Mouse (Mus musculus): ENCODE data around the gene Uchl4.
"Not testable (repeated sequence)": the region's sequence is repeated elsewhere in the genome, so short reads cannot be mapped to it uniquely, and the experiment has no call there.

The Uchl4 gene

GRCm38 (mm10) chr9:64232257-64232957, 2.6 kb upstream of the Uchl4 start:
- DNase-seq = peak; percentile 43

GRCm38 (mm10) chr9:64233656-64234055, 1.3 kb upstream of the Uchl4 start:
- peak; percentile 30 for DNase-seq

GRCm38 (mm10) chr9:64236056-64236455, 1.1 kb downstream of the Uchl4 start:
- DNase-seq = no peak

DNA sequence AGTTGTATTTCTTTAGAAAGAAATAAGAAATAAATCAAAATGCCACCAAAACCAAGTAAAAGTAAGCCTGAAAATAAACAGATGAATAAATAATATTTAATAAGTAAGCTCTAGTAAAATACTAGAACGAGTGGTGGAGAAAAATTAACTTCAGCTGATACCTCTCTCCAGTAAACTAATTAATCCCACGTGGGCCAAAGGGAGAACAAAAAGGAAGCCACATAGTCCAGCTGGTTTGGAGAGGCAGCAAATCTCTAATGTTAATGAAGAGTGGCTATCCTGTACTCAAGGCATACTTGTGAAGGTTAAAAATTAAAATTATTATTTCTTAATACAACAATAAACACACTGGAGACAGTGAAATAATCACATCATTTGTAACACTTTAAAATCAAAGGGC, 5.1 kb downstream of the Uchl4 start:
- DNase-seq = no peak

DNA sequence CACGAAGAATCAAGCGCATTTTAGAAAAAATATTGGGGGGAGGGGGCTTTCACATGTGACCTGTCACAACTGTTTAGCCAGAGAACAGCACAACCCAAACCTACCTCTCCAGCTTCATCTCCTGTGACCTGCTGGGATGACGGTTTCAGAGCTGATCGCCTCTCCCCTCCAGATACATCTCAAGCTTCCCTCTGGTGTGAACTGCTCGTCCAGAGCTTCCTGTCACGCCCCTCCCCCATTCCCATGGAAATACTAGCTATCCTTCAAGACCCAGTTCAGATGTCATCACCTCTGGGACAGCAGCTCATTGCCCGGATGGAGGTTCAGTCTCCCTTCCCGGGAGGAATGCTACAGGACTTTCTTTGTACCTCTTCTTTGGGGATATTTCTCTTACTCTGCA, 5.7 kb downstream of the Uchl4 start:
- peak; percentile 40 for DNase-seq

GRCm38 (mm10) chr9:64242381-64242831, 7.4 kb downstream of the Uchl4 start:
- peak; percentile 69 for DNase-seq

GRCm38 (mm10) chr9:64249371-64249770, 14.4 kb downstream of the Uchl4 start:
- DNase-seq = no peak

DNA sequence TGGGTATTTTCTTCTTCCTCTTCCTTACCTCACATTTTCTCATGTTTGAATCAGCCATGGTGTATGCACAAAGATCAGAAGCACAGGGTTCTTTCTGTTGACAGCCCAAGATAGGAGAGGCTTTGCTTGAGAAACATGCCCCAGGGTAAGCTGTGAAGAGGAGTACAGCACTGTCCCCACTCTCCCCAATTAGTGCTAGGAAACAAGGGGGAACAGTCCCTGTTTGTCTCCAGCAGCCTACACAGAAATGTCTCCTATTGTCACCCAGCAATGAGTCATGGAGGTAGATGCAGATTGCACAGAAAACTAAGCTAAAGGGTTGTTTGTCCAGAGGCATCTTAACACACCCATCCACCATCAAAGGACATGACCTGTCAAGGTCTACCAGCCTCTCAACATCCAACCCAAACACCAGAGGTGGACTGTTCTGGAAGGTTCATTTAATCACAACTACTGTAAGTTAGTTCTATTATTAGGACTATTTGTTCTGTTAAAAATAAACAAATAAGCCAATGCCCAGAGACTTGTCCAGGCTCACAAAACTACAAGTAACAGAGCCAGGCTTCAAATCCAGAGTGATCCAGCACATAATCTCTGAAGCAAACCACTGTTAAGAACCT, 15.2 kb downstream of the Uchl4 start:
- no peak for DNase-seq

DNA sequence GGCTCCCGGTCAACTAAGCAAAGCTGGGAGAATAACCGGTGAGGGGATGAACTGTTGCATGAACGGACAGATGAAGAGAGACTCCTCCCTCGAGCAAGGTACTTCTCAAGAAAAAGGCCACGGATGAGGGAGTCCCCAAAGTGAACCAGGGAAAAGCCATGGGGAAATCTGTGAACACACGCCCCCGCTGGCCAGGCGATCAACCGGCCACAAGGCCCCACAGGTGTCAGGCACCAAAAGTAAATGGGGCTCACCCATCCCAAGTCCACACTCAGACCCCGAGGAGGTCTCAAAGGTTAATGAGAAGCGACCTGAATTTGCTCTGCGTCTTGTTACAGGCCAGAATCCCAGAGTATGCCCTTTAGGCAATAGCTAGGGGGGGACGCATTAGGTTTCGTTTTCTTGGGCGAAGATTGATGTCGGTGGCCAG, 17.6 kb downstream of the Uchl4 start:
- DNase-seq = peak; percentile 25

GRCm38 (mm10) chr9:64253021-64253904, 18.3 kb downstream of the Uchl4 start, which contains the start of gene Map2k1:
TSS of gene Map2k1 (minus strand) at chr9:64253631.
- DNase-seq = peak; percentile 100

- DNase-seq = no peak
Measured at GRCm38 (mm10) chr9:64255422-64255821, 20.4 kb downstream of the Uchl4 start.

GRCm38 (mm10) chr9:64256204-64256603, 21.2 kb downstream of the Uchl4 start:
- no peak for DNase-seq

GRCm38 (mm10) chr9:64259906-64260305, 24.9 kb downstream of the Uchl4 start:
- peak; percentile 87 for DNase-seq

GRCm38 (mm10) chr9:64261023-64261422, 26.0 kb downstream of the Uchl4 start:
- DNase-seq = no peak

DNA sequence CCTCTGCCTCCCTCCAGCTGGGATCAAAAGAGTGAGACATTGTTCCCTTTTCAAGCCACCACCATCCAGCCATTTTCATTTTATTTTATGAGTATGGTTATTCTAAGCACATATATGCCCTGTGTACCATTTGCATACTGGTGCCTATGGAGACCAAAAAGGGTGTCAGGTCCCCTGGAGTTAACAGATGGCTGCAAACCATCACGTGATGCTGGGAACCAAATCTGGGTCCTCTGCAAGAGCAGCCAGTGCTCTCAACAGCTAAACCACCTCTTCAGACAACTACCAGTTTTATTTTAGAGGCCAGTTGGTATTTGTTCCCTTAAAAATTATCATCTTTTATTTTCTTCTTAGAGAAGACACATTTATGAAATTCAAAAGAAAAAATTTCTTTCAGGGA, 29.8 kb downstream of the Uchl4 start:
- DNase-seq = no peak

DNA sequence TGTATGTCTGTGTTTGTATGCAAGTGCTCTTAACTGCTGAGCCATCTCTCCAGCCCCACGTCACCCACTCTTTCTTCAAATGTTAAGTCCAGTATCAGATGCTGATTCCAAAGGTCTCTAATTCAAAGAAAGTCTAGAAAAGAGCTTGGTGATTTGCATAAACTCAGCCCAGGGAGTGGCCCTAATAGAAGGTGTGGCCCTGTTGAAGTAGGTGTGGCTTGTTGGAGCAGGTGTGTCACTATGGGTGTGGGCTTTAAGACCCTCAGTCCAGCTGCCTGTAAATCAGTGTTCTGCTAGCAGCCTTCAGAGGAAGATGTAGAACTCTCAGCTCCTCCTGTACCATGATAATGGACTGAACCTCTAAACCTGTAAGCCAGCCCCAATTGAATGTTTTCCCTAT, 32.2 kb downstream of the Uchl4 start:
- no peak for DNase-seq

GRCm38 (mm10) chr9:64268196-64268595, 33.2 kb downstream of the Uchl4 start:
- no peak for DNase-seq

GRCm38 (mm10) chr9:64268836-64269235, 33.8 kb downstream of the Uchl4 start:
- not testable (repeated sequence) for DNase-seq

- DNase-seq = no peak
Measured at GRCm38 (mm10) chr9:64271249-64271648, 36.2 kb downstream of the Uchl4 start.

GRCm38 (mm10) chr9:64272611-64273010, 37.6 kb downstream of the Uchl4 start:
- DNase-seq = peak; percentile 78

DNA sequence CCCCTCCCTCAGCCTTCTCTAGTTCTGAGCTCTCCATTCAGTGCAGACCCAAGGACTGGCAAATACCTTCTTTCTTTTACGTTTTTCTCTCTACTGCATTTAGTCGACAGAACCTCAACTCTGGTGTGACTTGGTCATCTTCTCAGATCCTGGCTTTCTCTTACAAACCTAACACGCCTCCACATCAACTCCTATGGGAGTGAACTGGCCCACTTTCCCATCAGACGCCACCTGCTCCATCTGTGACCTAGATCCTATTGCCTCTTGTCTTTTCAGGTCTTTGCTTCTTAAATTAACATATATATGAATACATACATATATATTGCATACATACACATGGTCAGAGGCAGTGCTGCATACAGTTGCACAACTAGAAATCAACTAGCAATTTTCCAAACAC, 38.8 kb downstream of the Uchl4 start:
- DNase-seq = no peak

DNA sequence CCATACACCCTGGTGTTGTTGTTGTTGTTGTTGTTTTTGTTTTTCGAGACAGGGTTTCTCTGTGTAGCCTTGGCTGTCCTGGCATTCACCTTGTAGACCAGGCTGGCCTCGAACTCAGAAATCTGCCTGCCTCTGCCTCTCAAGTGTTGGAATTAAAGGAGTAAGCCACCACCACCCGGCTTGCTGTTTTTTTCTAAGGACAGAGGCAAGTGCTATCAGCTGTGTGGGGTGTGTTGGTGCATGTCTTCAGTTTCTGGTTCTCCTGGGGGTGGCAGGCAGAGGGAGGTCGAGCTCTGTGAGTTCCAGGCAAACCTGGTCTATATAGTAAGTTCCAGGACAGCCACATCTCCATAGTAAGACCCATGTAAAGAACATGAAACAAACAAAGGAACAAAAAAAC, 39.3 kb downstream of the Uchl4 start:
- no peak for DNase-seq

DNA sequence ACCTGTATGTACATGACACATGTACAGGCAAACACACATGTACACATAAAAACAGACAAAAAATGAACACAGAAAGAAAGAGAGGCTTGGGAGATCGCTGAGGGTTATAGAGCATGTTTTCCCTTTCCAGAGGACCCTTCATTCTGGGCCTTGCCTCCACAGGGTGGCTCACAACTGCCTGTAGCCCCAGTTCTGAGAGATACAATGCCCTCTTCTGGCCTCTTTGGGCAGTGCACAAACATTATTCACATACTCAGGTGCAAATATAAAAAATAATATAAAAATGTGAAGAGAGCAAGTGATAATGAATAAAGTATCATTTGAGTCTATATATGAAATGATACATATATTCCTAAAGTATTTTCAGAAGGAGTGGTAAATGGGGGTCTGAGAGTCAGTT, 39.9 kb downstream of the Uchl4 start:
- DNase-seq = peak; percentile 34

Measured in lung, postnatal 36 days (tissue).